13 mouse cellular contexts compared by ENCODE assay signal in the genomic region with DNA sequence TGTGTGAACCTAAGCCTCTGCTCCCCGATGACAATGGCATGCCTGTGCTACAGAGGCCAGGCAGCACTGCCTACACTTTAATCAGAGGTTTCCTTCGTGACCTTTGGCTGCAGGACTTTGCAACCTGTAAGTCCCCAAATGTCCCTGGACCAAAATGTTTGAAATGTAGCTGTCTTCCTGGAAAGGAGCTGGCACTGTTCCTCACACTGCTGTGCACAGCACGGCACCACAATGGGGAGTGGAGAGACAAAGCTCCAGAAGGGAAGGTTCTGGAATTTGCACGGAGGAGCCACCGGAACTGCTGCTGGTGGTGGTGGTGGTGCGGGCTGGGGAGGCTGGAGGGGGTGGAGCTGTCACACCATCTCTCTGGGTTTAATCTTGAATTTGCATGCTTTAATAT.
"Had no signal": no experiment of that assay in that cellular context is flagged by ENCODE, and none has a peak within 500 bp of the region (broad histone marks: within the 10 kb centered on the region; RNA-seq: fewer than 3 reads in every experiment).

No protein-coding gene starts in this region.

- H3K4me3 ChIP-seq: layer of hippocampus, adult 2 months; limb, embryonic 13.5 days had no signal

- H3K4me2 ChIP-seq: limb, embryonic 13.5 days had no signal

- H3K27ac ChIP-seq: kidney, postnatal 0 days; layer of hippocampus, adult 2 months; limb, embryonic 13.5 days; liver, embryonic 14.5 days had no signal

- DNase-seq: kidney, adult 8-10 months; left cerebral cortex, postnatal 4 days; lung, adult 18-20 months; lung, postnatal 36 days; retina, postnatal 1 day; right cerebral cortex, postnatal 4 days; spleen, adult 18-20 months; thymus, adult 18-20 months; thymus, postnatal 14 days had no signal

- H3K9me3 ChIP-seq: limb, embryonic 13.5 days had no signal

- H3K27me3 ChIP-seq: limb, embryonic 13.5 days had no signal

- H3K9ac ChIP-seq: limb, embryonic 13.5 days; liver, embryonic 14.5 days had no signal
